Mouse (Mus musculus) ES-E14 (cell line): Measurements from ENCODE around the gene Muc13. TPM values are rescaled to one million over a fixed set of nuclear protein-coding genes. Genes with fewer than 3 reads are reported as not detected.

ENCODE experiments used
- DNase-seq: peaks from one replicate; pipeline ENCODE4 v3.0.0-alpha.2; 2013; ENCODE audit warnings: low read depth, low spot score
- H3K27ac ChIP-seq: 2 replicates; pipeline ENCODE4 v1.5.1; 2012; ENCODE audit warnings: low read depth, mild to moderate bottlenecking, low read length, moderate library complexity, mixed read lengths; ENCODE audit not compliant: poor library complexity, insufficient read depth, severe bottlenecking
- H3K36me3 ChIP-seq: 2 replicates; pipeline ENCODE4 v1.6.1; 2012; ENCODE audit warnings: mild to moderate bottlenecking, low read length, moderate library complexity, mixed read lengths; ENCODE audit not compliant: control insufficient read depth, poor library complexity, insufficient read depth, severe bottlenecking
- H3K4me1 ChIP-seq, 2 experiments: fragments of 150-350 bp in 1 of 2; sonication (generic) in 1 of 2; 2 replicates each; pipeline ENCODE4 v1.6.1; 2012; ENCODE audit warnings: low read length in 2 of 2, mild to moderate bottlenecking in 1 of 2, mixed read lengths in 1 of 2; ENCODE audit not compliant: control insufficient read depth in 2 of 2, insufficient read depth in 2 of 2, poor library complexity in 1 of 2
- H3K4me3 ChIP-seq, 2 experiments: fragments of 150-350 bp in 1 of 2; sonication (generic) in 1 of 2; 2 replicates each; pipeline ENCODE4 v1.5.1; 2012; ENCODE audit warnings: low read length in 2 of 2, low read depth in 1 of 2, mild to moderate bottlenecking in 1 of 2, mixed read lengths in 1 of 2; ENCODE audit not compliant: insufficient read depth in 1 of 2, poor library complexity in 1 of 2, severe bottlenecking in 1 of 2
- H3K9ac ChIP-seq: 2 replicates; pipeline ENCODE4 v1.6.1; 2012; ENCODE audit warnings: low read depth, mild to moderate bottlenecking, low read length, mixed read lengths; ENCODE audit not compliant: poor library complexity, insufficient read depth, severe bottlenecking
- H3K9me3 ChIP-seq: fragments of 150-350 bp; sonication (generic); 2 replicates; pipeline ENCODE4 v1.6.1; 2012; ENCODE audit warnings: low read depth, mild to moderate bottlenecking, low read length; ENCODE audit not compliant: control insufficient read depth, insufficient read depth
- CHD2 ChIP-seq: IDR thresholded peaks from 2 replicates; pipeline ENCODE4 v1.6.1; 2014; ENCODE audit warnings: mild to moderate bottlenecking, low read depth, low read length, inconsistent platforms
- HCFC1 ChIP-seq: IDR thresholded peaks from 2 replicates; pipeline ENCODE4 v1.6.1; 2012; ENCODE audit warnings: low read length, inconsistent platforms, borderline replicate concordance; ENCODE audit not compliant: insufficient read depth
- MAFK ChIP-seq: IDR thresholded peaks from 2 replicates; pipeline ENCODE4 v1.6.1; 2014; ENCODE audit warnings: mild to moderate bottlenecking, low read depth, low read length, inconsistent platforms; ENCODE audit not compliant: insufficient read depth
- ZC3H11A ChIP-seq: IDR thresholded peaks from 2 replicates; pipeline ENCODE4 v1.6.1; 2012; ENCODE audit warnings: low read depth, mild to moderate bottlenecking, inconsistent platforms, low read length, borderline replicate concordance
- ZNF384 ChIP-seq: IDR thresholded peaks from 2 replicates; pipeline ENCODE4 v1.6.1; 2012; ENCODE audit warnings: low read depth, low read length, inconsistent platforms
- in situ Hi-C, 2 experiments: fragments of 600-800 bp; cut with MboI; formaldehyde crosslinking; loops; one replicate each; pipeline ENCODE4 v1.15.1; 2025; ENCODE audit warnings: low sequenced_read_pairs in 2 of 2, inconsistent platforms in 1 of 2; ENCODE audit not compliant: unreplicated experiment in 2 of 2
- total RNA-seq: library from RNA; depleted of rRNA; stranded (reverse); fragments of 300-350 nt; gene quantifications from 2 replicates; pipeline ENCODE4 v1.2.3, GENCODE M21; 2012

Gene Muc13
- total RNA-seq, 1 experiment, result 0.22 TPM

- no peak overlapping the region for H3K27ac ChIP-seq
- TF ChIP-seq CHD2 (no peak), ZC3H11A (no peak), MAFK (no peak), HCFC1 (no peak), ZNF384 (no peak)
- no peak for DNase-seq
Measured at GRCm38 (mm10) chr16:33795887-33796286, 2.0 kb downstream of the Muc13 start.

GRCm38 (mm10) chr16:33796756-33797155 is 2.9 kb downstream of the Muc13 start:
- DNase-seq, result no peak
- in situ Hi-C loops, result no loop called here
- Histone ChIP-seq H3K27ac (no peak overlapping the region), H3K36me3 (no peaks in the 10 kb centered on the region), H3K4me1 (no peaks in the 10 kb centered on the region), H3K9ac (no peak overlapping the region), H3K9me3 (no peaks in the 10 kb centered on the region), H3K4me3 (no peak overlapping the region)
- no peak for TF ChIP-seq HCFC1

More at GRCm38 (mm10) chr16:33795887-33796286, 2.0 kb downstream of the Muc13 start:
- in situ Hi-C loops, result no loop called here
- Histone ChIP-seq H3K9ac (no peak overlapping the region), H3K4me3 (no peak overlapping the region), H3K36me3 (no peaks in the 10 kb centered on the region), H3K9me3 (no peaks in the 10 kb centered on the region), H3K4me1 (no peaks in the 10 kb centered on the region)

GRCm38 (mm10) chr16:33797860-33798259 is 4.0 kb downstream of the Muc13 start:
- DNase-seq, result peak; percentile 48
- Histone ChIP-seq H3K27ac (no peak overlapping the region), H3K9me3 (no peaks in the 10 kb centered on the region), H3K4me3 (no peak overlapping the region), H3K4me1 (no peaks in the 10 kb centered on the region), H3K36me3 (no peaks in the 10 kb centered on the region), H3K9ac (no peak overlapping the region)
- in situ Hi-C loops, result no loop called here
- TF ChIP-seq HCFC1 (no peak), ZNF384 (no peak), MAFK (no peak), ZC3H11A (peak; percentile 73; the same call in 1 of the 2 replicates)

- TF ChIP-seq HCFC1 (no peak), ZC3H11A (no peak), CHD2 (no peak), ZNF384 (no peak), MAFK (no peak)
- no peak overlapping the region for H3K9ac ChIP-seq
- H3K4me1 ChIP-seq, result no peaks in the 10 kb centered on the region; a peak in 1 of 4 replicates
- no peaks in the 10 kb centered on the region for H3K36me3 ChIP-seq
- no peak overlapping the region for H3K4me3 ChIP-seq
- in situ Hi-C loops, result loop anchor here in 1 of 2 experiments (25.0 kb wide), 1 partner anchor 302 kb away; no protein-coding TSS in a partner anchor
- H3K27ac ChIP-seq, result no peak overlapping the region
- H3K9me3 ChIP-seq, result no peaks in the 10 kb centered on the region
- DNase-seq, result no peak
Measured at GRCm38 (mm10) chr16:33810002-33810401, 16.2 kb downstream of the Muc13 start.

GRCm38 (mm10) chr16:33818413-33819165 is 24.8 kb downstream of the Muc13 start:
- Histone ChIP-seq H3K4me3 (no peak overlapping the region), H3K9ac (no peak overlapping the region), H3K9me3 (no peaks in the 10 kb centered on the region), H3K36me3 (no peaks in the 10 kb centered on the region), H3K27ac (no peak overlapping the region), H3K4me1 (no peaks in the 10 kb centered on the region)
- in situ Hi-C loops, result loop anchor here in 1 of 2 experiments (25.0 kb wide), 1 partner anchor 294 kb away; no protein-coding TSS in a partner anchor
- no peak for DNase-seq
- TF ChIP-seq HCFC1, result no peak
- TF ChIP-seq ZNF384, result no peak
- no peak for TF ChIP-seq MAFK
- no peak for TF ChIP-seq ZC3H11A
- no peak for TF ChIP-seq CHD2
